Mouse (Mus musculus) embryo, embryonic 9.5 days (tissue): ENCODE results near the gene Gm2696.
"Not testable (repeated sequence)": the region's sequence is repeated elsewhere in the genome, so short reads cannot be mapped to it uniquely, and the experiment has no call there.

Experiments
- DNase-seq: peaks from one replicate; pipeline ENCODE4 v3.0.0-alpha.2; 2017; ENCODE audit errors: extremely low spot score

Gene Gm2696

DNA sequence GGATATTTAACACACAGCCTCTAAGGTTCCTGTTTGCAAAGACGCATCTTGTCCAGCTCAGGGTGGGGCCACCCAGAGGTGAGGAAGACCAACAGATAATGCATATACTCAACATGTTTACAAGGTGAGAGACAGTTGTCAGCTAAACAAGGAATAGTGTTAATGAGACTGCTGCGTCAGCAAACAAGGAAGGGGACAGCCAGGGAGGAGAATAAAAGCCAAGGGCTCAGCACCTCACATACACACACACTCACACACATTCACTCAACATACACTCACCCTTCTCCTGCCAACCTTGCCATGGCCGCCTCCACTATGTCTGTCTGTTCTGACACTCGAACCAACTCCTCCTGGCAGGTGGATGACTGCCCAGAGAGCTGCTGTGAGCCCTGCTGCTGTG lies at the start of gene Gm2696:
TSS of gene Gm2696 (plus strand) at position 301 of the 400 bp plus-strand sequence.
- DNase-seq, result no peak

GRCm38 (mm10) chr10:77769727-77770126 lies 44.8 kb upstream of the Gm2696 start:
- DNase-seq, result no peak

GRCm38 (mm10) chr10:77771225-77771624 lies 43.3 kb upstream of the Gm2696 start, which contains the start of gene Gm3238:
Gene Gm3238, minus strand, starts transcription at chr10:77771325.
- DNase-seq, result not testable (repeated sequence)

- DNase-seq, result not testable (repeated sequence)
Observed at GRCm38 (mm10) chr10:77772142-77772541, 42.3 kb upstream of the Gm2696 start.

- DNase-seq, result not testable (repeated sequence)
Observed at GRCm38 (mm10) chr10:77776844-77777243, 37.6 kb upstream of the Gm2696 start, which contains the start of gene Gm7138. Gene Gm7138, minus strand, starts transcription at chr10:77776944.

GRCm38 (mm10) chr10:77782442-77782841 lies 32.0 kb upstream of the Gm2696 start, which contains the start of gene Gm3250:
Gene Gm3250, minus strand, starts transcription at chr10:77782542.
- DNase-seq, result not testable (repeated sequence)

GRCm38 (mm10) chr10:77783396-77783795 lies 31.1 kb upstream of the Gm2696 start:
- not testable (repeated sequence) for DNase-seq

GRCm38 (mm10) chr10:77787876-77788275 lies 26.6 kb upstream of the Gm2696 start, which contains the start of gene Gm7137:
Gene Gm7137, minus strand, starts transcription at chr10:77788200.
- DNase-seq, result not testable (repeated sequence)

DNA sequence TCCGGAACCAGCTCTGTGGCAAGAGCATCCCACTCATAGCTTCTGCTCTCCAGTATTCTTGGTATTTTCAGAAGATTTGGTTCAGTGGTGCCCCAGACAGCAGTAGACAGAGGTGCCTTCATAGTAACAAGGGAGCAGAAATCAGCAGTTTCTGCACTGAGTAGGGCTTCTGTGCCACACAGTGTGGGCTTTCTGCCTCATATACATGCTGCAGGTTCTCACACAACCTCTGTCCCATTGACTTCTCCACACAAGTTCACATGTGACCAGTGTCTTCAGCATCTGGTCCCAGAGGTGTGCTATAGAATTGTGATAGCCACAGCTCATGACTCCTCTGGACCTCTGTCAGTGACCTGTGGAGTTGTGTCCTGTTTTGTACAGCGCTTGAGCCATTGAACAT lies 25.9 kb upstream of the Gm2696 start:
- no peak for DNase-seq

GRCm38 (mm10) chr10:77794976-77795375 lies 19.5 kb upstream of the Gm2696 start, which contains the start of gene Gm9639:
Gene Gm9639, minus strand, starts transcription at chr10:77795076.
- no peak for DNase-seq

DNA sequence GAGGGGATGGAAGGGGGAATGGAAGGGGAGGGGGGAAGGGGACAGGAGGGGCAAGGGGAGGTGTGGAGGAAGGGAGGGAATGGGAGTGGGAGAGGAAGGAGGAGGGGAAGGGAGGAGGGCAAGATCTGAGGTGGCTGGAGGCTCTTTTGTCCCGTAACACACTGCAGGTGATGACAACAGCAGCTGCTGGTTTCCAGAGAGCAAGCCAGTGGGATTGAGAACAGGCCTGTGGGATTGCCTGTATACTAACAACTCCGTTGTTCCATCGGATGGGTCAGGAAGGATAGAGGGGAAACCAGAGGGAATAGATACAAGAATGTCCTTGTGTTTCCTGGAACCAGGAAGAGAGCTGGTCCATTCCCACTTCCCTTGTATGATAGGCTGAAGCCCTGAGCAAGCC lies 16.8 kb upstream of the Gm2696 start:
- DNase-seq, result no peak

GRCm38 (mm10) chr10:77798164-77798920 lies 16.1 kb upstream of the Gm2696 start:
- not testable (repeated sequence) for DNase-seq

DNA sequence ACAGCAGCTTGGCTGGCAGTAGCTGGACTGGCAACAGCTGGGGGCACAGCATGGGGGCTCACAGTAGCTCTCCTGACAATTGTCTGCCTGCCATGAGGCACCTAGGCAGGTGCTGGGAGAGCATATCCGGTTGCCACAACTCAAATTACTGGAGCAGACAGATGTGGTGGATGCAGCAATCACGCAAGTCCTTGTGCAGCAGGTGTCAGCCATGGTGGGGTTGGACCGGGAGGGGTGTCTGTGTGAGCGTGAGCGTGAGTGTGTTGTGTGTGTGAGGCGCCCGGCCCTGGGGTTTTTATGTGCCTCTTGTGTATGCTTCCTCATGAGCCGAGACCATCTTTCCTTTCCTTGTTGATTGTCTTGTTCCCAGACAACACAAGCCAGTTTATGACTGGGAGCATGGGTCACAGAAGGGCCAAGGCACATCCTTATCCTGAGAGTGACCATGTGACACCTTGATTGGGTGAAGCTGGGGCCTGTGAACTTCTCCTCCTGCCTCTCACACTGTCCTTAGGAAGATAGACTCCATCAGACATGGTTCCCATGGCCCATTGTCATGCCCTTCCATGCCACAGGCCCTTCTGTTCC lies 15.5 kb upstream of the Gm2696 start, which contains the start of gene Gm19668:
TSS of gene Gm19668 (minus strand) at position 213 of the 588 bp plus-strand sequence.
- no peak for DNase-seq

DNA sequence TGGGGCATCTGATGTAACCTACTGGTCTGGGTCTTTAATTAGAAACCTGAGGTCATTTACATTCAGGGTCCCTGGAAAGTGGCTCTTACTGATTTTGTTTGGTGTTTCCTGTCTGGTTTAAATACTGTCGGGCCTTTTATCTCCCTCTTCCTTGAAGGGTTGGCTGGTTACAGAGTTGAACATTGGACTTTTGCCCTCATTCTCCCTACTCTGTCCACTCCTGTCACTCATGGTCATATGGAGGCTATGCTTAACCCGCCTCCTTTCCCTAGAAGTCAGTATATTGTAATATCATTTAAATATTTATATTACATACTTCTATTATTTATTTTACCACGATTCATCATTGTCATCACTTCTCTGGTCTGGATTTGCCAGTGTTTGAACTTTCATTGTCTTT lies 10.4 kb upstream of the Gm2696 start:
- no peak for DNase-seq

- DNase-seq, result no peak
Observed at GRCm38 (mm10) chr10:77811743-77812142, 2.7 kb upstream of the Gm2696 start, which contains the start of gene Gm9507. Gene Gm9507, minus strand, starts transcription at chr10:77811843.

DNA sequence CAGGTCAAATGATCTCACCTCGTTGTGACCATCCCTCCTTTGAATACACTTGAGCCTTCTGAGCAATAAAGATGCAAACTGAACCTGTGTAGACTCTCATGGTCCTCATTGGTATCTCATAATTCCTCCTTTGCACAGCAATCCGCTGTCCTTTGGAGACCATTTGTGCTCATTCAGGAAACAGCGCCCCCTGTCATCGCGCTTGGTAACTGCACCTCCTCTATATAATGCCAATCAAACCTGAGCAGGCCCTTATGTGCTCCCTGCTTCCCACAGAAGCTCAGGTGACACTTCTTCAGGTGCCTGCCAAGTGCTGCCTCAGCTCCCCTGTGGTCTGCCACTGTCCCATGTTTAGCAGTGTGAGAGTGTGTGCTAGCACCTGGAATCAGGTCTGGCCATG lies 1.0 kb downstream of the Gm2696 start:
- DNase-seq, result peak; percentile 14

DNA sequence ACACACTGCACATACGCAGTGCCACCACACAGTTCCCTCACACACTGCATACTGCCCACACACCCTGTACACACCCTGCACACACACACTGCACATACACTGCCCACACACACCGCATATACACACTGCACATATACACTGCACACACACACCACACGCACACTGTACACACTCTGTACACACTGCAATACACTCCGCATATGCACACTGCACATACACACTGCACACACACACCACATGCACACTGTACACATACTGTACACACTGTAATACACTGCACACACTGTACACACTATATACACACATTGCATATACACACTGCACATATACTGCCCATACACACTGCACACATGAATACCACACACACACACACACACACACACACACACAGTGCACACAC lies 4.0 kb downstream of the Gm2696 start:
- no peak for DNase-seq

DNA sequence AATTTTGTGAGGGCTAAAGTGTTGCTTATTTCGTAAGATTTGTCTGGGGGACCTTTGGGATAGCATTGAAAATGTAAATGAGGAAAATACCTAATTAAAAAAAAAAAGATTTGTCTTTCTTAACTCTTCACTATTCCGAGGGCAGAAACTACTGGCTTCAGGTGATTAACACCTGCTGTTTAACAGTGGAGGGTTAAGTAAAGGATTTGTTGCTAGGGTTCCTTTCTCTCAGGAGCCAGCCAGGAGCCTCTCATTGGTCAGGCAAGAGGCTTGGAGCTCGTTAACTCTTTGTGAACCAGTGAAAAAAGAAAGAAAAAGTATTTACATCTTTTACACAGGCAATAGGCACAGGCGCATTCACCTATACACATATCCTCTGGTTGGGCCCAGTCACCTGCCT lies 4.7 kb downstream of the Gm2696 start:
- DNase-seq, result no peak

DNA sequence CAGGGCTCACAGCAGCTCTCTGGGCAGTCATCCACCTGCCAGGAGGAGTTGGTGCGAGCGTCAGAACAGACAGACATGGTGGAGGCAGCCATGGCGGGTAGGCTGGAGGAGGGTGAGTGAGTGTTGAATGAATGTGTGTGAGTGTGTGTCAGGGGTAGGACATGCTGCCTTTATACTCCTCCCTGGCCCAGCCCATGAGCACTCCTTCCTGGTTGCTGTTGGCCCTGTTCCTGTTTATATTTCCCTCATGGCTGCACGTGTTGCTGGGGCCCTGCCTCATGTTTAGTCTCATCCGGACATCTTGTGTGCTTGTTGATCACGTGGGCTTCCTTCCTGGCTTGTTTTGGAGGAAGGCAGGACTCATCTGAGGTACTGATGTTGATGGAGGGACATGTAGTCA lies 12.5 kb downstream of the Gm2696 start, which contains the start of gene Krtap10-4:
TSS of gene Krtap10-4 (minus strand) at position 145 of the 400 bp plus-strand sequence.
- no peak for DNase-seq

GRCm38 (mm10) chr10:77835647-77836046 lies 21.2 kb downstream of the Gm2696 start, which contains the start of gene Krtap10-10:
Gene Krtap10-10, plus strand, starts transcription at chr10:77835947.
- no peak for DNase-seq

GRCm38 (mm10) chr10:77839006-77839405 lies 24.5 kb downstream of the Gm2696 start:
- DNase-seq, result no peak

GRCm38 (mm10) chr10:77846503-77846902 lies 32.0 kb downstream of the Gm2696 start, which contains the start of gene Gm36176:
Gene Gm36176, plus strand, starts transcription at chr10:77846803.
- no peak for DNase-seq
